Mouse (Mus musculus): ENCODE results near the gene Grid1.

DNA sequence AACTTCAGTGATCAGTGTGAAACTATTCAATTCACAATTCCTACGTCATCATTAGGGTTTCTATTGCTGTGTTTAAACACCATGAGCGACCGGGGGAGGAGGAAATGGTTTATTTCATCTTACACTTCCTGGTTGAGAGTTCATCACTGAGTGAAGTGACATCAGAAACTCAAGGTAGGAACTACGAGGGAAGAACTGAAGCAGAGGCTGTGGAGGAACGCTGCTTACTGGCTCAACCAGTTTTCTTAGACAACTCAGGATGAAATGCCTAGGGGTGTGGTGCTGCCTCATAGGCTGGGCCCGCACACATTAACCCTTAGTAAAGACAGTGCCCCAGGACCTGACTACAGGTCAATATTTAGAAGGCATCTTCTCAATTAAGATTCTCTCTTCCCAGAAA is 389.5 kb downstream of the Grid1 start:
- 0 out of 2 replicates have a peak, but pooled peaks have one; percentile 2 for TF ChIP-seq CTCF (conservative IDR thresholded peaks at IDR 0.05; ENCODE audit: low read length)
- no peak for TF ChIP-seq POU5F1 (IDR thresholded peaks at IDR 0.05; ENCODE audit: borderline replicate concordance, low read length)

Measured in E14TG2a.4 (cell line).